Mouse (Mus musculus) heart, adult 18-20 months (tissue): ENCODE measurements at regions not wholly inside any gene's neighbourhood (a gene's known extent, or its start where the extent isn't known, plus 50 kb on each side); places are given as distances from the start of the nearest gene placed in this dataset.
A peak's percentile ranks its signal among the peaks of the same experiment; 100 is the strongest.

Experiments used
- DNase-seq, 2 experiments: peaks; one replicate each; pipeline ENCODE4 v3.0.0; 2021 to 2022; ENCODE audit warnings: mixed read lengths in 1 of 2

GRCm38 (mm10) chr14:103764047-103764446, 80.2 kb downstream of the Ednrb start:
- no peak for DNase-seq

- no peak for DNase-seq
Observed at GRCm38 (mm10) chr14:103763216-103764031, 80.8 kb downstream of the Ednrb start.

GRCm38 (mm10) chr14:103759443-103759842, 84.8 kb downstream of the Ednrb start:
- peak in 1 of 2 experiments; percentile 18 for DNase-seq
